Mouse (Mus musculus) forebrain, embryonic 11.5 days (tissue): Measurements from ENCODE around the gene Crb3. TPM values are rescaled to one million over a fixed set of nuclear protein-coding genes. Genes with fewer than 3 reads are reported as not detected.
"Not testable (repeated sequence)": the region's sequence is repeated elsewhere in the genome, so short reads cannot be mapped to it uniquely, and the experiment has no call there.

ENCODE experiments used
- ATAC-seq: fragments of 200-750 bp; cut with Nextera tagmentation; replicated peaks from 2 replicates; pipeline ENCODE4 v1.8.0; 2017; ENCODE audit warnings: moderate TSS enrichment; ENCODE audit not compliant: low FRiP score
- DNase-seq: peaks from one replicate; pipeline ENCODE4 v3.0.0-alpha.2; 2017; ENCODE audit warnings: low spot score
- H3K27ac ChIP-seq: fragments of 300-500 bp; sonication (generic); 2 replicates; pipeline ENCODE4 v1.5.1; 2014; ENCODE audit warnings: low read depth, low read length
- H3K27me3 ChIP-seq: fragments of 300-500 bp; sonication (generic); 2 replicates; pipeline ENCODE4 v1.6.1; 2014; ENCODE audit warnings: mild to moderate bottlenecking, low read length, mixed read lengths; ENCODE audit not compliant: control insufficient read depth, insufficient read depth
- H3K36me3 ChIP-seq: fragments of 300-500 bp; sonication (generic); 2 replicates; pipeline ENCODE4 v1.6.1; 2014; ENCODE audit warnings: mild to moderate bottlenecking, low read length, moderate library complexity, mixed read lengths; ENCODE audit not compliant: control insufficient read depth, insufficient read depth
- H3K4me1 ChIP-seq: fragments of 300-500 bp; sonication (generic); replicated peaks from 2 replicates; pipeline ENCODE4 v1.6.1; 2014; ENCODE audit warnings: low read length, mixed read lengths; ENCODE audit not compliant: control insufficient read depth, insufficient read depth
- H3K4me2 ChIP-seq: fragments of 300-500 bp; sonication (generic); 2 replicates; pipeline ENCODE4 v1.6.1; 2014; ENCODE audit warnings: low read depth, mild to moderate bottlenecking, low read length, moderate library complexity, mixed read lengths; ENCODE audit not compliant: severe bottlenecking
- H3K4me3 ChIP-seq: fragments of 300-500 bp; sonication (generic); 2 replicates; pipeline ENCODE4 v1.5.1; 2014; ENCODE audit warnings: low read depth, low read length
- H3K9ac ChIP-seq: fragments of 300-500 bp; sonication (generic); 2 replicates; pipeline ENCODE4 v1.6.1; 2014; ENCODE audit warnings: low read length
- H3K9me3 ChIP-seq: fragments of 300-500 bp; sonication (generic); 2 replicates; pipeline ENCODE4 v1.6.1; 2016; ENCODE audit warnings: low read length, mixed read lengths; ENCODE audit not compliant: control insufficient read depth
- WGBS: fragments of 180-500 bp; shearing (Covaris S2); extraction: QIAGEN DNeasy Blood & Tissue Kit; methylation state at CpG from one replicate; pipeline ENCODE4 v1.1.7; 2014; 5-methylcytosine and 5-hydroxymethylcytosine counted together
- polyA plus RNA-seq: library from polyadenylated mRNA; unstranded; fragments of >200 nt; fragmentation: Nextera tagmentation; extraction: Ambion mirVana; gene quantifications from 2 replicates; pipeline ENCODE4 v1.2.1, GENCODE M21; 2014

The Crb3 gene
- polyA plus RNA-seq, 1 experiment from 2014 or later = 1.9 TPM

DNA sequence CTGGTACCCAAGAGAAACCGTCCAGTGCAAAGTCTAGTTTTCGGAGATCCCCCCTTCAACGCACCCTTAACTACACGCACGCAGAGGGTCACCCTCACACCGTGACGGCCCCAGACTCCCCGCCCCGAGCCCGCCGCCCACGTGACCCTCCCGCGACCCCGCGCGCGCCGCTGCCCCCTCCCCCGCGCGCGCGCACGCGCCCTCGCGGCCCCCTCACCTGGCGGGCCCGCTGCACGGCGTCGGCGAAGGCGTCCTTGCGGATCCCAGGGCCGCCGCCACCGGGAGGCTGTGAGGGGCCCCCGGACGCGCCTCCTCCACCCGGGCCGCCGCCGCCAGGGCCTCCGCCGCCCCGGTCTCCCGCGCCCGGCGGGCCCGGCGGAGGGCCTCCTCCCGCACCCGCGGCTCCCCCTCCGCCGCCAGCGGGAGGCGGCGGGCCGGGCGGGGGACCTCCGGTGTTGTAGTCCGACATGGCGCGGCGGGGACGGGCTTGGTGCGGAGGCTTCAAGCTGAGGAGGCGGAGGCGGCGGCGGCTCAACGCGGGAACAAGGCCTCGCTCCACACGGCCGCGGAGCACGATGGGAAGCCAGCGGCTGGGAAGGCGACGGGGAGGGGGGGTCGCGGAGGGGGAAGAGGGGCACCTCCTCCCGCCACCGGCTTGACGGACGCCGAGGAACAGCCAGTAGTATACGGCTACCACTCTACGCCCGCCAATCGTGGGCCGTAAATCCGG lies 27.8 kb upstream of the Crb3 start, which contains the start of gene Khsrp:
Khsrp (minus strand) TSS at position 592 of the 730 bp plus-strand sequence.
- no peaks in the 10 kb centered on the region for H3K27me3 ChIP-seq
- peak; percentile 1; the same call in 1 of the 2 replicates for ATAC-seq
- H3K27ac ChIP-seq = peak within 1 kb of the TSS; percentile 85
- H3K36me3 ChIP-seq = peaks cover 12% of the 10 kb centered on the region
- H3K4me1 ChIP-seq = peaks cover 11% of the 10 kb centered on the region; the same call in 1 of the 2 replicates
- H3K9me3 ChIP-seq = no peaks in the 10 kb centered on the region
- peak within 1 kb of the TSS; percentile 97 for H3K4me2 ChIP-seq
- peak; percentile 85 for DNase-seq
- H3K9ac ChIP-seq = peak within 1 kb of the TSS; percentile 98
- under 1% methylated on average over 88 of the region's 99 CpGs for WGBS
- peak within 1 kb of the TSS; percentile 98 for H3K4me3 ChIP-seq

DNA sequence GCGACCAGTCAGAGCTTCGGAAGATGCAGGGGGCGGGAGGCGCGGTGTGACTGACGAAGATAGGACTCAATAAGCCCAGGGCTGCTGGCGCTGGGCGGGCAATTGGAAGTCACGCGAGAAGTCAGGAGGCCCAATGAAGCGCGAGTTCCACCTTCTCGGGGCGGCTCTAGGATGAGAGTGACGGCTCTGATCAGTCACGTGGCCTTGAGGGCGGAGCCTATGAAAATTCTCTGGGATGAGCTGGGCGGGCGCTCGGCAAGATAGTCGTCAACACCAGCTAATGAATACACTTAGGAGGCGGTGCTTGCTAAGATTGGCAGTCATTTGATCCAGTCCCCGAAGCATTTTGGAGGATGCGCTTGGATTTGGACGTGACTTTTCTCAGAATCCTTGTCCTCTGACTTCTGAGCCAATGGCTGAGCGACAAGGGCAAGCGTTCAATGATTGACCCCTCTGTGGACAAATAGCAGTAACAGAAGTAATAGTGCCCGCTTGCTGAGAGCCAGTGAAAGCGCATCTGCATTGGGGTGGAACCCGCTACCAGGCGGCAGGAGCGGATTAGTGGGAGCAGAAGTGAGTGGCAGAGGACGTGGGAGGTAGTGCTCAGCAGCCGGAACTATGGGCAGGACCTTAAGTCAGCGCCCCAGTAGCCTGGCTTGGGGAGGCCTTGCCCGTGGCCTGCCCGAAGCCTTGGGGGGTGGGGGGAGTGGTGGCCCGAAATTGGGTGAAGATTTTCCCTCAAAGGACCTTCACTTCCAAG lies 27.1 kb upstream of the Crb3 start:
- no peaks in the 10 kb centered on the region for H3K9me3 ChIP-seq
- under 1% methylated on average over 38 of the region's 38 CpGs for WGBS
- H3K4me2 ChIP-seq = peak overlapping the region; percentile 61
- H3K27me3 ChIP-seq = no peaks in the 10 kb centered on the region
- H3K27ac ChIP-seq = peak overlapping the region; percentile 82
- peak overlapping the region; percentile 98 for H3K4me3 ChIP-seq
- peak overlapping the region; percentile 58 for H3K9ac ChIP-seq
- ATAC-seq (peak; percentile 98), DNase-seq (peak; percentile 99)
- peaks cover 8% of the 10 kb centered on the region; the same call in 1 of the 2 replicates for H3K36me3 ChIP-seq
- H3K4me1 ChIP-seq = peaks cover 11% of the 10 kb centered on the region; the same call in 1 of the 2 replicates

DNA sequence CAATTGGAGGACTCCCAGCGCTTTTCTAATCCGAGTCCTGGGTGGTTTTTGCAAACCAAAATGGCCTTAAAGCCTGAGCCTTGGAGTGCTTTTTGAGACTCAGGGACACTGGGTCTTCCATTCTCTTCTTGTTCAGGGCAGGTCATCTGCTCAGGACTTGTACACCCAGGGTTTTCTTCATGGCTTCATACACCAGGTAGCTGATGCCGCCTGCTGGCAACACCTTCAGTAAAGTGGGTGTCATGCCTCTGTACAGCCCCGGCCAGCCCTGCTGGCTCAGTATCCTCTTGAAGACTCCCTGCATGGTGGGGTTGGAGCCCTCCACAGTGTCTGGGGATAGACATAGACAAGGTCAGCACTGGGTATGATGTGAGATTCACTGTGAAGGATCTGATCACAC lies 26.1 kb upstream of the Crb3 start:
- Histone ChIP-seq H3K9me3 (no peaks in the 10 kb centered on the region), H3K4me3 (no peak overlapping the region), H3K9ac (no peak overlapping the region), H3K4me2 (no peak overlapping the region; the same call in 1 of the 2 replicates), H3K27me3 (no peaks in the 10 kb centered on the region), H3K4me1 (peaks cover 11% of the 10 kb centered on the region; the same call in 1 of the 2 replicates), H3K36me3 (peaks cover under 1% of the 10 kb centered on the region; the same call in 1 of the 2 replicates), H3K27ac (no peak overlapping the region)
- ATAC-seq (no peak), DNase-seq (no peak)
- WGBS = 84% methylated on average over 4 of the region's 4 CpGs

GRCm38 (mm10) chr17:57038978-57039377 lies 19.9 kb upstream of the Crb3 start:
- no peaks in the 10 kb centered on the region for H3K9me3 ChIP-seq
- no peaks in the 10 kb centered on the region for H3K36me3 ChIP-seq
- 51% methylated on average over 8 of the region's 8 CpGs for WGBS
- H3K9ac ChIP-seq = no peak overlapping the region
- H3K4me2 ChIP-seq = no peak overlapping the region
- H3K27ac ChIP-seq = no peak overlapping the region
- H3K4me3 ChIP-seq = no peak overlapping the region
- H3K27me3 ChIP-seq = no peaks in the 10 kb centered on the region
- ATAC-seq (no peak), DNase-seq (no peak)
- H3K4me1 ChIP-seq = no peaks in the 10 kb centered on the region

DNA sequence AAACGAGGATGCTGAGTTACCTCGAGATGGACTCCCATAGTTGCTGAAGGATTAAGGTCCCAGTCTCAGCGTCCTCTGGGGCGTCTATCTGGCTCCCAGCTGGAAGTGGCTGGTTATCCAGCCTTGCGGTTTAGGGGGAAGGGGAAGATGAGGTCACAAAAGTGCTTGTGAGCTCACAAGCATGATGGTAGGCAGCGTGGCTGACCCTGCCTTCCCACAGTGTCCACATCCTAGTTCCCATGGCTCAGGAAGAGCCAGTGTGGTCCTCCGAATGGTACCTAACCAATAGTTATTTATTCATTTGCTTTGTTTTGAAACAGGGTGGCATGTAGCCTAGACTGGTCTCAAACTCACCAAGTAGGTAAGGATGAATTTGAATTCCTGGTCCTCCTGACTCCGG lies 17.4 kb upstream of the Crb3 start, which contains the start of gene Slc25a41:
Slc25a41 (minus strand) TSS at position 101 of the 400 bp plus-strand sequence.
- Histone ChIP-seq H3K9me3 (no peaks in the 10 kb centered on the region), H3K27ac (no peak within 1 kb of the TSS), H3K27me3 (no peaks in the 10 kb centered on the region), H3K9ac (no peak within 1 kb of the TSS), H3K4me2 (no peak within 1 kb of the TSS), H3K36me3 (no peaks in the 10 kb centered on the region), H3K4me3 (no peak within 1 kb of the TSS), H3K4me1 (no peaks in the 10 kb centered on the region)
- DNase-seq (no peak), ATAC-seq (no peak)
- WGBS = 75% methylated on average over 8 of the region's 8 CpGs

GRCm38 (mm10) chr17:57047406-57047805 lies 11.5 kb upstream of the Crb3 start:
- no peaks in the 10 kb centered on the region for H3K36me3 ChIP-seq
- 43% methylated on average over 5 of the region's 5 CpGs for WGBS

GRCm38 (mm10) chr17:57048816-57049215 lies 10.1 kb upstream of the Crb3 start:
- Histone ChIP-seq H3K4me2 (no peak overlapping the region), H3K4me1 (no peaks in the 10 kb centered on the region), H3K9me3 (no peaks in the 10 kb centered on the region), H3K9ac (no peak overlapping the region), H3K27me3 (no peaks in the 10 kb centered on the region), H3K4me3 (no peak overlapping the region), H3K27ac (no peak overlapping the region), H3K36me3 (no peaks in the 10 kb centered on the region)
- DNase-seq = no peak
- ATAC-seq = no peak
- 97% methylated on average over 3 of the region's 3 CpGs for WGBS

More at GRCm38 (mm10) chr17:57047406-57047805, 11.5 kb upstream of the Crb3 start:
- Histone ChIP-seq H3K9ac (no peak overlapping the region), H3K27me3 (no peaks in the 10 kb centered on the region), H3K4me3 (no peak overlapping the region), H3K4me1 (no peaks in the 10 kb centered on the region), H3K27ac (no peak overlapping the region), H3K9me3 (no peaks in the 10 kb centered on the region), H3K4me2 (no peak overlapping the region)
- ATAC-seq = peak; percentile 64; the same call in 1 of the 2 replicates
- no peak for DNase-seq

DNA sequence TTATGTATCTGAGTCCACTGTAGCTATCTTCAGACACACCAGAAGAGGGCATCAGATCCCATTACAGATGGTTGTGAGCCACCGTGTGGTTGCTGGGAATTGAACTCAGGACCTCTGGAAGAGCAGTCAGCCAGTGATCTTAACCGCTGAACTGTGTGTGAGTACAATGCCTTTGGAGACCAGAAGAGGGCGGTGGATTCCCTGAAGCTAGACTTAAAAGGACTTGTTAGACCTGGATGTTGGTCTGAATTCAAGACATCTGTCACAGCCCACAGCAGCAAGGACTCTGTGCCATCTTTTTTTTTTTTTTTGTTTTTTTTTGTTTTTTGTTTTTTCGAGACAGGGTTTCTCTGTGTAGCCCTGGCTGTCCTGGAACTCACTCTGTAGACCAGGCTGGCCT lies 7.2 kb upstream of the Crb3 start:
- not testable (repeated sequence) for DNase-seq, H3K4me2 ChIP-seq, H3K27me3 ChIP-seq, H3K9me3 ChIP-seq, ATAC-seq, H3K4me3 ChIP-seq, H3K27ac ChIP-seq, H3K36me3 ChIP-seq, H3K9ac ChIP-seq, H3K4me1 ChIP-seq
- WGBS = 89% methylated on average over 4 of the region's 4 CpGs
